Mouse (Mus musculus): ENCODE data around the gene Igf1r. TPM values are rescaled to one million over a fixed set of nuclear protein-coding genes. Genes with fewer than 3 reads are reported as not detected.

Igf1r gene
- polyA plus RNA-seq, 1 experiment: 21.3 TPM

DNA sequence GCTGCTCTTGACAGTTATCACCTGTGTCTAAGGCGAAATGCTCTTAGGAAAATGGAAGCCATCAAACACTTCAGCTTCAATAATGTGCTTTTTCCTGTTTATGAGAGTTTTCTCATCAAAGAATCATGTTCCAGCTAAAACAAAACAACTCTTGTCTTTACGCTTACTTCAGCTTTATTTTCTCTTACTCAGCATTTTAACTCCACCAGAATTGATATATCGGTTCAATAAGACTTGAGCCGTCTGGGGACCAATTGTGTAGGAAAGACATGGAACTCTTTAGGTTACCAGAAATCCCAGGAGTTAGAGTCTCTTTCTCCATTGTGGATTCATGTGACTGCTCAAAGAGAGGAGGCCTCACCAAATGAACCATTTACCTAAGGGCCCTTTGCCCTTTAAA is 158.9 kb downstream of the Igf1r start:
- Histone ChIP-seq H3K4me3 (replicated peaks; ENCODE audit: control insufficient read depth, low read depth, low read length) (no peak overlapping the region), H3K4me1 (ENCODE audit: control insufficient read depth, insufficient read depth, low read length) (peaks cover 4% of the 10 kb centered on the region; the same call in 1 of the 2 replicates), H3K27ac (ENCODE audit: control insufficient read depth, insufficient read depth, low read depth, low read length, poor library complexity) (no peak overlapping the region)
- 91% methylated on average over 4 of the region's 4 CpGs for WGBS
- no peak for TF ChIP-seq CTCF (IDR thresholded peaks at IDR 0.05; ENCODE audit: control insufficient read depth, insufficient read depth, low read length)
- TF ChIP-seq POLR2A (IDR thresholded peaks at IDR 0.05; ENCODE audit: borderline replicate concordance, control insufficient read depth, low read depth, low read length): no peak

DNA sequence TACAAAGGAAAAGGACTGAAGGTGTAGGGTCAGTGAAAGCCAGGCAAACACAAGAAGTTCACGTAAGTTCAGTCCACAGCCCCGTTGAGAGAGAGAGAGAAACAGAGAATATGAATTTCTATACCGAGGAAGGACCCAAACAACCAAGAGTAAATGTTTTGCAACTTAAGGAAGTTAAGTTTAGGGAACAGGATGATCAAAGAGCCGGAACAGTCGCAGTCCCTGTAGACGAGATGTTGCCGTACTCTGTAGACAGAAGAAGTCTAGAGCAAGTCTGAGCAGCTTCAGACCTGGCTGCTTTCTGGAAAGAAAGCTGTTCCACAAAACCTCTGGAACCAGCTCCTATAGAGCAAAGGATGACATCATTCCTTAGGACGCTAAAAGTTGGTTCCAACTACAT is 160.0 kb downstream of the Igf1r start:
- no peak overlapping the region for H3K4me3 ChIP-seq (replicated peaks; ENCODE audit: control insufficient read depth, low read depth, low read length)
- H3K27ac ChIP-seq (ENCODE audit: control insufficient read depth, insufficient read depth, low read depth, low read length, poor library complexity): no peak overlapping the region
- TF ChIP-seq CTCF (IDR thresholded peaks at IDR 0.05; ENCODE audit: control insufficient read depth, insufficient read depth, low read length) (no peak), POLR2A (IDR thresholded peaks at IDR 0.05; ENCODE audit: borderline replicate concordance, control insufficient read depth, low read depth, low read length) (no peak)
- WGBS: 21% methylated on average over 8 of the region's 8 CpGs
- peaks cover 4% of the 10 kb centered on the region; the same call in 1 of the 2 replicates for H3K4me1 ChIP-seq (ENCODE audit: control insufficient read depth, insufficient read depth, low read length)

DNA sequence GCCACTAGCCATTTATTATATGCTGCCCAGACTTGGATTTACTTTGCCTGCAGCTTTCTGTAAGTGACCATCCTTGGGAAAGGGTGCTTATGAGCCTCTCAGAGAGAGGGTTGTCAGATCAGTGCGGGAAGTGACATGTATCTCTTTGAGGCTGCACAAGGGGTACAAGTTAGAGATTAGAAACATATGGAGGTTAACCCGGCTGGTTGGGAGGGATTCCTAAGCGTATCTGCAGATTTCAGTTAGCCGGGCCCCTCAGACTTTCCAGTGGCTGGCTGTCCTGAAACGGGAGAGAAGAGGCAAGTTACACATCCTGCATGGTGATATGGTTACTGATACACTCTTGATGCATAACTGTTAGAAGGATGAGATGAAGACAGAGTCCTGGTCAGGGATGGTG is 161.7 kb downstream of the Igf1r start:
- no peak overlapping the region for H3K27ac ChIP-seq (ENCODE audit: control insufficient read depth, insufficient read depth, low read depth, low read length, poor library complexity)
- TF ChIP-seq CTCF (IDR thresholded peaks at IDR 0.05; ENCODE audit: control insufficient read depth, insufficient read depth, low read length) (no peak), POLR2A (IDR thresholded peaks at IDR 0.05; ENCODE audit: borderline replicate concordance, control insufficient read depth, low read depth, low read length) (no peak)
- peaks cover 2% of the 10 kb centered on the region; the same call in 1 of the 2 replicates for H3K4me1 ChIP-seq (ENCODE audit: control insufficient read depth, insufficient read depth, low read length)
- H3K4me3 ChIP-seq (replicated peaks; ENCODE audit: control insufficient read depth, low read depth, low read length): no peak overlapping the region
- 80% methylated on average over 5 of the region's 5 CpGs for WGBS

DNA sequence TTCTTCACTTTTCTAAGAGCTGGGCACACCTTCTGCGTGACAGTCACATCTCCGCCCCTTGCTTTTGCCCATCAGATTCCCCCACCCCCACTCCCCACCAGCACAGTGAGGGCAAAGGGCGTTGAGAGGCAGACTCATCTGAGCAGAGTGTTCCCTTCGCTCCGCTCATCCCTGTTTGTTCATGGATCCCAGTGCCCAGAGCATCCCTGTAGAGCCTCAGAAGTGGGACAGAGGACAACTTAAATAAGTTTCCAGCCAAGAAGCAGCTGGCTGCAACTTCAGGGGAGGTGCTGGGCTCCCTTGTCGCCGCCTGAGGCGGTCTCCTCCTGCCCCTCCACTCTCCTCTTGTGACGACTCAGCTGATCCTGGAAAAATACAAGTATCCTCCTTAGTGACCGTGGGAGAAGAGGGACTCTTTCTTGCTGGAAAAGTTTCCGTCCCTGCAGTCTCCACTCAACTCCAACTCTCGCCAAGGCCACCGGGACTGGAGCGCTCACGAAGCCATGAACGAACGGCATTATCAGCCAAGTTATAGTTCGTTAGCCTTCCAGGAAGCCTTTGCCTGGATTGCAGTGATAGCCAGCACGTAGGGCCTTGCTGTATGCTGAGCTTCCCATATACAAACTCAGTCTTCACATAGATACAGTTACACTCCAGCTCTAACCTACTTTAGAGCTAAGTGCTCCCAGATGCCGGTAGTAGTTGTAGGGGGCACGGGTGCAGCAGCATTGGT is 162.5 kb downstream of the Igf1r start:
- no peak overlapping the region for H3K4me3 ChIP-seq (replicated peaks; ENCODE audit: control insufficient read depth, low read depth, low read length)
- 82% methylated on average over 21 of the region's 21 CpGs for WGBS
- TF ChIP-seq POLR2A (IDR thresholded peaks at IDR 0.05; ENCODE audit: borderline replicate concordance, control insufficient read depth, low read depth, low read length) (no peak), CTCF (IDR thresholded peaks at IDR 0.05; ENCODE audit: control insufficient read depth, insufficient read depth, low read length) (no peak)
- H3K4me1 ChIP-seq (ENCODE audit: control insufficient read depth, insufficient read depth, low read length): peaks cover 2% of the 10 kb centered on the region; the same call in 1 of the 2 replicates
- no peak overlapping the region for H3K27ac ChIP-seq (ENCODE audit: control insufficient read depth, insufficient read depth, low read depth, low read length, poor library complexity)

DNA sequence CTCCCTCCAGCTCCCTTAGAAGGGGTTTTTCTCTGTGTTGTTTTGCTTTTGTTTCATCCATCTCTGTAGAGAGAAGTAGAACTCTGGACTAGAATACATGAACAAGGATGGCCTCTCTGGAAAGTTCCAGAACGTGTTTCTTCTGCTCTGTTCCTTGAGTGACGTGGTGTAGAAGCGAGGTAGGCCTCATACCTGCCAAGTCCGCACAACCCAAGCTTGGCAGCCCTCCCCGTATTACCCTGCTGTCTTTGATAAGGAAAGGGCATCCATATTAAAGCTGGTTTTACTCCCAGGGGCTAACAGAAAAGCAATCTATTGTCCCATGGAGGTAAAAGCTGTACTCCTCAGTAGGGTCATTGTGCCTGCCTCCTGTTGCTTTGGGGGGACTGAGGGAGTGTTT is 164.9 kb downstream of the Igf1r start:
- no peak overlapping the region for H3K27ac ChIP-seq (ENCODE audit: control insufficient read depth, insufficient read depth, low read depth, low read length, poor library complexity)
- no peaks in the 10 kb centered on the region; the same call in 1 of the 2 replicates for H3K4me1 ChIP-seq (ENCODE audit: control insufficient read depth, insufficient read depth, low read length)
- H3K4me3 ChIP-seq (replicated peaks; ENCODE audit: control insufficient read depth, low read depth, low read length): no peak overlapping the region
- TF ChIP-seq POLR2A (IDR thresholded peaks at IDR 0.05; ENCODE audit: borderline replicate concordance, control insufficient read depth, low read depth, low read length): no peak
- TF ChIP-seq CTCF (IDR thresholded peaks at IDR 0.05; ENCODE audit: control insufficient read depth, insufficient read depth, low read length): no peak
- WGBS: 56% methylated on average over 5 of the region's 5 CpGs

DNA sequence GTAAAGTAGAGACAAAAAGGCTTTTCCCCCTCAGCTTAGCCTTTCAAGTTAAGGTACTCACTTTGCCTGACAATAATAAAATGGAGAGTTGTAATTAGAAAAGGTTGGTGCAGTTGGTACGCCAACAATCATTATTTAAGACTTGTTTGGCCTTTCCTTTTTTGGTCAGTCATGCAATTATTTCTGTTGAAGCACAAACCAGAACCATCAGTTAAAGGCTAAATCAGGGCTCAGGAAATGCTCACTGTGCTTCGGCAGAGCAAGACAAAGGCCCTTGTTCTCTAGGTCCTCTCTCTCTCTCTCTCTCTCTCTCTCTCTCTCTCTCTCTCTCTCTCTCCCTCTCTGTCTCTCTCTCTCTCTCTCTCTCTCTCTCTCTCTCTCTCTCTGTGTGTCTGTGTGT is 165.4 kb downstream of the Igf1r start:
- Histone ChIP-seq H3K4me3 (replicated peaks; ENCODE audit: control insufficient read depth, low read depth, low read length) (no peak overlapping the region), H3K4me1 (ENCODE audit: control insufficient read depth, insufficient read depth, low read length) (no peaks in the 10 kb centered on the region; the same call in 1 of the 2 replicates), H3K27ac (ENCODE audit: control insufficient read depth, insufficient read depth, low read depth, low read length, poor library complexity) (no peak overlapping the region)
- 60% methylated on average over 2 of the region's 2 CpGs for WGBS
- no peak for TF ChIP-seq POLR2A (IDR thresholded peaks at IDR 0.05; ENCODE audit: borderline replicate concordance, control insufficient read depth, low read depth, low read length)
- TF ChIP-seq CTCF (IDR thresholded peaks at IDR 0.05; ENCODE audit: control insufficient read depth, insufficient read depth, low read length): no peak

DNA sequence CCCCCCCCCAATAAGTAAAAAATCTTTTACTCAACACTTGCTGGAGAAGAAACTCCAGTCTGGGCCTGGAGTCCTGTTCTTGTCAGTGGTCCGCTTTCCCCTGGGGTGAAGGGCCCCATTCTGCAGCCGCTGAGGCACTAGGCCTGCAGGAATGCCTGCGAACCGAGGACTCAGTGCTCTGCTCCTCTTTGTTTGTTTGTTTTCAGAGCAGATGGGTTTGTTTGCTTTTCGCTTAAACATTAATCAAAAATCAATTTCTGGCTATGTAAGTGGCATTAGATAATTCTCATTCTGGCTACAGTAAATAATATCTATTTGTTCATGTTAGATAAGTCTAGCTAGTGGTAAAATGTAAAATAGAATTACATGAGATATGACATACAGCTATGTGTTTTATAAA is 167.0 kb downstream of the Igf1r start:
- no peak for TF ChIP-seq CTCF (IDR thresholded peaks at IDR 0.05; ENCODE audit: control insufficient read depth, insufficient read depth, low read length)
- no peak for TF ChIP-seq POLR2A (IDR thresholded peaks at IDR 0.05; ENCODE audit: borderline replicate concordance, control insufficient read depth, low read depth, low read length)
- Histone ChIP-seq H3K27ac (ENCODE audit: control insufficient read depth, insufficient read depth, low read depth, low read length, poor library complexity) (no peak overlapping the region), H3K4me1 (ENCODE audit: control insufficient read depth, insufficient read depth, low read length) (no peaks in the 10 kb centered on the region), H3K4me3 (replicated peaks; ENCODE audit: control insufficient read depth, low read depth, low read length) (no peak overlapping the region)
- WGBS: 86% methylated on average over 5 of the region's 5 CpGs

DNA sequence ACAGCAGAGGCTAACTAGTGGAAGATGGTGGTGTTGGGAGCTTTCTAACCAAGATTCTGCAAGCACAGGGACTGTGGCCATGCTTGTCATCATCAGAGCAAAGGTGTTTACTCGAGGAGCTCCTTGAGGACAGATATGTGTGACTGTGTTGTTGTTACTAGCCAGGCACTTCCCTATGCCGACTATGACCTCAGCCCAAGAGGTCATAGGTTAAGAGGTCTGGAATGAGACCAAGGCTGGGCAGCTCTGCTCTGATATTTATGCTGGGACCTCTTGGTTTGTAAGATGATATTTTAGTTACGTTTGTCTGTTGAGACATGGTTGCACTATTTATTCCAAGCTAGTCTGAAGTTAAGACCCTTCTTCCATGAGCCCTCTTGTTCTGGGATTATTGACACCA is 169.8 kb downstream of the Igf1r start:
- Histone ChIP-seq H3K4me1 (ENCODE audit: control insufficient read depth, insufficient read depth, low read length) (peaks cover 1% of the 10 kb centered on the region; the same call in 1 of the 2 replicates), H3K27ac (ENCODE audit: control insufficient read depth, insufficient read depth, low read depth, low read length, poor library complexity) (no peak overlapping the region), H3K4me3 (replicated peaks; ENCODE audit: control insufficient read depth, low read depth, low read length) (no peak overlapping the region)
- 75% methylated on average over 3 of the region's 3 CpGs for WGBS
- TF ChIP-seq POLR2A (IDR thresholded peaks at IDR 0.05; ENCODE audit: borderline replicate concordance, control insufficient read depth, low read depth, low read length): no peak
- TF ChIP-seq CTCF (IDR thresholded peaks at IDR 0.05; ENCODE audit: control insufficient read depth, insufficient read depth, low read length): no peak
